Mouse (Mus musculus) heart, postnatal 0 days (tissue): ENCODE measurements at regions not wholly inside any gene's neighbourhood (a gene's known extent, or its start where the extent isn't known, plus 50 kb on each side); places are given as distances from the start of the nearest gene placed in this dataset.

Source experiments
- ATAC-seq: fragments of 200-750 bp; cut with Nextera tagmentation; 2 replicates; pipeline ENCODE4 v1.8.0; 2017; ENCODE audit warnings: low read depth, moderate number of reproducible peaks, moderate library complexity; ENCODE audit not compliant: insufficient read depth
- DNase-seq: peaks from one replicate; pipeline ENCODE4 v3.0.0-alpha.2; 2016; ENCODE audit warnings: low spot score
- H3K27ac ChIP-seq: fragments of 300-500 bp; sonication (generic); 2 replicates; pipeline ENCODE4 v1.5.1; 2014; ENCODE audit warnings: low read depth, mild to moderate bottlenecking
- H3K27me3 ChIP-seq: fragments of 300-500 bp; sonication (generic); 2 replicates; pipeline ENCODE4 v1.6.1; 2014; ENCODE audit warnings: low read length, mixed read lengths; ENCODE audit not compliant: control insufficient read depth, insufficient read depth
- H3K36me3 ChIP-seq: fragments of 300-500 bp; sonication (generic); replicated peaks from 2 replicates; pipeline ENCODE4 v1.6.1; 2014; ENCODE audit warnings: low read length, mixed read lengths; ENCODE audit not compliant: control insufficient read depth, insufficient read depth
- H3K4me1 ChIP-seq: fragments of 300-500 bp; sonication (generic); 2 replicates; pipeline ENCODE4 v1.6.1; 2014; ENCODE audit warnings: antibody characterized with exemption; ENCODE audit not compliant: control insufficient read depth, insufficient read depth
- H3K4me2 ChIP-seq: fragments of 300-500 bp; sonication (generic); 2 replicates; pipeline ENCODE4 v1.6.1; 2014; ENCODE audit warnings: low read depth, mild to moderate bottlenecking, low read length, moderate library complexity
- H3K4me3 ChIP-seq: fragments of 300-500 bp; sonication (generic); 2 replicates; pipeline ENCODE4 v1.5.1; 2014; ENCODE audit warnings: low read depth, low read length
- H3K9ac ChIP-seq: fragments of 300-500 bp; sonication (generic); replicated peaks from 2 replicates; pipeline ENCODE4 v1.6.1; 2014; ENCODE audit warnings: low read depth, low read length, mixed read lengths
- H3K9me3 ChIP-seq: fragments of 300-500 bp; sonication (generic); replicated peaks from 2 replicates; pipeline ENCODE4 v1.6.1; 2016; ENCODE audit warnings: low read length; ENCODE audit not compliant: control insufficient read depth
- CTCF ChIP-seq: IDR thresholded peaks from 2 replicates; pipeline ENCODE4 v1.5.1; 2016; ENCODE audit warnings: antibody characterized with exemption, control low read depth, low read depth
- EP300 ChIP-seq: IDR thresholded peaks from 2 replicates; pipeline ENCODE4 v1.6.1; 2016; ENCODE audit warnings: antibody characterized with exemption, low read depth
- WGBS: fragments of 180-500 bp; shearing (Covaris S2); extraction: QIAGEN DNeasy Blood & Tissue Kit; methylation state at CpG from one replicate; pipeline ENCODE4 v1.1.7; 2014; 5-methylcytosine and 5-hydroxymethylcytosine counted together

- Histone ChIP-seq H3K4me2 (no peak overlapping the region), H3K9me3 (no peaks in the 10 kb centered on the region), H3K27me3 (no peaks in the 10 kb centered on the region), H3K4me1 (peaks cover 12% of the 10 kb centered on the region; the same call in 1 of the 2 replicates), H3K27ac (0 out of 2 replicates have a peak overlapping the region, but pooled peaks have one; percentile 2), H3K36me3 (no peaks in the 10 kb centered on the region), H3K4me3 (no peak overlapping the region), H3K9ac (no peak overlapping the region)
- no peak for ATAC-seq
- no peak for TF ChIP-seq EP300
- TF ChIP-seq CTCF, result no peak
- peak; percentile 21 for DNase-seq
- 64% methylated on average over 4 of the region's 4 CpGs for WGBS
These were observed 322.6 kb upstream of the Klf12 start for GRCm38 (mm10) chr14:100607109-100607508.

GRCm38 (mm10) chr14:100600886-100601451, 316.5 kb upstream of the Klf12 start:
- ATAC-seq, result peak; percentile 51; the same call in 1 of the 2 replicates
- no peaks in the 10 kb centered on the region for H3K36me3 ChIP-seq
- no peak overlapping the region for H3K4me3 ChIP-seq
- DNase-seq, result peak; percentile 24
- 26% methylated on average over 7 of the region's 7 CpGs for WGBS
- H3K27me3 ChIP-seq, result no peaks in the 10 kb centered on the region
- H3K27ac ChIP-seq, result no peak overlapping the region
- TF ChIP-seq CTCF, result no peak
- no peak for TF ChIP-seq EP300
- H3K9ac ChIP-seq, result no peak overlapping the region
- H3K4me1 ChIP-seq, result peaks cover 9% of the 10 kb centered on the region; the same call in 1 of the 2 replicates
- no peak overlapping the region for H3K4me2 ChIP-seq
- H3K9me3 ChIP-seq, result no peaks in the 10 kb centered on the region

- no peaks in the 10 kb centered on the region for H3K4me1 ChIP-seq
- H3K9me3 ChIP-seq, result no peaks in the 10 kb centered on the region
- ATAC-seq (no peak), DNase-seq (no peak)
- H3K4me3 ChIP-seq, result no peak overlapping the region
- H3K4me2 ChIP-seq, result no peak overlapping the region
- no peak overlapping the region for H3K27ac ChIP-seq
- H3K27me3 ChIP-seq, result no peaks in the 10 kb centered on the region
- H3K9ac ChIP-seq, result no peak overlapping the region
- H3K36me3 ChIP-seq, result no peaks in the 10 kb centered on the region
- TF ChIP-seq CTCF (no peak), EP300 (no peak)
These were observed 285.5 kb upstream of the Klf12 start for GRCm38 (mm10) chr14:100570026-100570425.

- Histone ChIP-seq H3K36me3 (no peaks in the 10 kb centered on the region), H3K4me1 (peaks cover 4% of the 10 kb centered on the region; the same call in 1 of the 2 replicates), H3K9ac (no peak overlapping the region), H3K27ac (no peak overlapping the region), H3K27me3 (no peaks in the 10 kb centered on the region), H3K4me3 (no peak overlapping the region), H3K4me2 (no peak overlapping the region), H3K9me3 (no peaks in the 10 kb centered on the region)
- ATAC-seq, result no peak
- TF ChIP-seq CTCF (no peak), EP300 (no peak)
- no peak for DNase-seq
- whole genome bisulfite sequencing, result 91% methylated on average over 3 of the region's 3 CpGs
These were observed 277.4 kb upstream of the Klf12 start for GRCm38 (mm10) chr14:100561884-100562283.

GRCm38 (mm10) chr14:100558378-100558777, 273.9 kb upstream of the Klf12 start:
- 4% methylated on average over 4 of the region's 4 CpGs for WGBS
- DNase-seq (peak; percentile 14), ATAC-seq (no peak)
- H3K4me1 ChIP-seq, result peaks cover 4% of the 10 kb centered on the region; the same call in 1 of the 2 replicates
- no peaks in the 10 kb centered on the region for H3K36me3 ChIP-seq
- TF ChIP-seq CTCF, result no peak
- no peak for TF ChIP-seq EP300
- no peaks in the 10 kb centered on the region for H3K9me3 ChIP-seq
- peak overlapping the region; percentile 5; the same call in 1 of the 2 replicates for H3K4me3 ChIP-seq
- no peak overlapping the region for H3K27ac ChIP-seq
- peak overlapping the region; percentile 53 for H3K4me2 ChIP-seq
- H3K27me3 ChIP-seq, result no peaks in the 10 kb centered on the region
- H3K9ac ChIP-seq, result no peak overlapping the region

GRCm38 (mm10) chr14:100552466-100552865, 268.0 kb upstream of the Klf12 start:
- Histone ChIP-seq H3K4me2 (no peak overlapping the region), H3K27ac (no peak overlapping the region), H3K4me1 (peaks cover 3% of the 10 kb centered on the region; the same call in 1 of the 2 replicates), H3K36me3 (no peaks in the 10 kb centered on the region), H3K9ac (no peak overlapping the region), H3K27me3 (no peaks in the 10 kb centered on the region), H3K9me3 (no peaks in the 10 kb centered on the region), H3K4me3 (no peak overlapping the region)
- TF ChIP-seq EP300 (no peak), CTCF (no peak)
- DNase-seq (peak; percentile 49), ATAC-seq (no peak)
- WGBS, result 13% methylated on average over 2 of the region's 2 CpGs
